Mouse (Mus musculus) cerebellum, postnatal 4 days (tissue): Measurements from ENCODE around the gene Gadd45a.

Experiments
- DNase-seq, 2 experiments: peaks; one replicate each; pipeline ENCODE4 v3.0.0; 2022; ENCODE audit warnings: low spot score in 2 of 2, mixed read lengths in 1 of 2

Gene Gadd45a

GRCm38 (mm10) chr6:66985500-66985899, 51.8 kb downstream of the Gadd45a start:
- DNase-seq = no peak
